ENCODE assay signal across 14 mouse cellular contexts in the genomic region with DNA sequence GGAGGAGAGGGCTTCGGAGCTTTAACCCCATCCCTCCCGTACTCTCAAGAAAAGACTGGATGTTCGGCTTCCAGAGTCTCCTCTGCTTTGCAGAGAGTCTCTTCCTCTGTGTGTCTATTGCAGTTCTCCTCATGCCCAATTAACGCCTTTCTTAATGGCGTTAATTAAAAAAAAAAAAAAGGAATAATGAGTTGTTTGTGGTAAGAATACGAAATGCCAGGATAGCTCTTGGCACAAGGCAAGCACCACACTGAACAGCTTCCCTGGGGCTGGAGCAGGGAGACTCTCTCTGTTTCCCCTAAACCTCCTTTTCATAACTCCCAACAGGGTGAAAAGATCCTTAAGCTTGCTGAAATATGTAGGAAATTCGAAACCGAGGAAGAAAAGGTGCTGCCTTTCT. TPM values are rescaled to one million over a fixed set of nuclear protein-coding genes. Genes with fewer than 3 reads are reported as not detected.
"Had no signal": no experiment of that assay in that cellular context is flagged by ENCODE, and none has a peak within 500 bp of the region (broad histone marks: within the 10 kb centered on the region; RNA-seq: fewer than 3 reads in every experiment).

No protein-coding gene starts in this region.

- H3K9me3 ChIP-seq: limb, embryonic 12.5 days; limb, embryonic 15.5 days; midbrain, embryonic 12.5 days; neural tube, embryonic 13.5 days had no signal

- H3K9ac ChIP-seq: limb, embryonic 12.5 days; limb, embryonic 15.5 days; liver, embryonic 14.5 days; liver, postnatal 0 days; lung, embryonic 14.5 days; midbrain, embryonic 12.5 days; neural tube, embryonic 13.5 days had no signal

- ATAC-seq: liver, postnatal 0 days; midbrain, embryonic 16.5 days had no signal

- H3K36me3 ChIP-seq: limb, embryonic 12.5 days; limb, embryonic 15.5 days; midbrain, embryonic 12.5 days; neural tube, embryonic 13.5 days had no signal

- H3K27me3 ChIP-seq: limb, embryonic 15.5 days had no signal

- DNase-seq: left cerebral cortex, postnatal 4 days; liver, postnatal 0 days; thymus, adult 18-20 months had no signal

- H3K4me3 ChIP-seq: limb, embryonic 12.5 days; limb, embryonic 15.5 days; midbrain, embryonic 12.5 days; myocyte; neural tube, embryonic 13.5 days had no signal

- H3K4me2 ChIP-seq: limb, embryonic 12.5 days; limb, embryonic 15.5 days; lung, embryonic 14.5 days; midbrain, embryonic 12.5 days; neural tube, embryonic 13.5 days had no signal

- H3K27ac ChIP-seq: limb, embryonic 12.5 days; limb, embryonic 15.5 days; liver, embryonic 14.5 days; macrophage; midbrain, embryonic 12.5 days; neural tube, embryonic 13.5 days had no signal

RNA-seq across cellular contexts. Expression of gene Ccdc65, which starts 14.2 kb away (rescaled TPM):
- polyA plus RNA-seq: liver, postnatal 0 days; spleen, adult 2 months had no signal

RNA-seq across cellular contexts. Expression of gene Wnt10b, which starts 55.8 kb away (rescaled TPM):
- polyA plus RNA-seq: liver, embryonic 11.5 days; lung, embryonic 14.5 days; macrophage; midbrain, embryonic 16.5 days; neural tube, embryonic 13.5 days had no signal
